Mouse (Mus musculus) bone marrow, adult 2 months (tissue): ENCODE data around the gene Krtap5-4. TPM values are rescaled to one million over a fixed set of nuclear protein-coding genes. Genes with fewer than 3 reads are reported as not detected.

ENCODE experiments used
- H3K27ac ChIP-seq: fragments of 200-500 bp; 2 replicates; pipeline ENCODE4 v1.5.1; 2012; ENCODE audit warnings: low read depth, mild to moderate bottlenecking, control low read depth, inconsistent platforms, low read length; ENCODE audit not compliant: control insufficient read depth, poor library complexity, insufficient read depth
- H3K4me1 ChIP-seq: fragments of 200-500 bp; 2 replicates; pipeline ENCODE4 v1.6.1; 2011; ENCODE audit warnings: low read length; ENCODE audit not compliant: control insufficient read depth, insufficient read depth
- H3K4me3 ChIP-seq: fragments of 200-500 bp; replicated peaks from 2 replicates; pipeline ENCODE3; 2011; ENCODE audit warnings: mild to moderate bottlenecking, low read depth, low read length, control low read depth; ENCODE audit not compliant: control insufficient read depth
- CTCF ChIP-seq: fragments of 200-500 bp; IDR thresholded peaks from 2 replicates; pipeline ENCODE4 v1.5.1; 2011; ENCODE audit warnings: low read length, control low read depth; ENCODE audit not compliant: control insufficient read depth, insufficient read depth
- POLR2A ChIP-seq: fragments of 200-500 bp; IDR thresholded peaks from 2 replicates; pipeline ENCODE4 v1.6.1; 2011; ENCODE audit warnings: low read depth, mild to moderate bottlenecking, control low read depth, low read length, borderline replicate concordance; ENCODE audit not compliant: control insufficient read depth
- WGBS: fragments of 180-500 bp; shearing (Covaris S2); methylation state at CpG from one replicate; pipeline ENCODE4 v1.1.7; 2018; 5-methylcytosine and 5-hydroxymethylcytosine counted together
- polyA plus RNA-seq: library from polyadenylated mRNA; stranded (reverse); fragments of >200 nt; gene quantifications from 2 replicates; pipeline ENCODE4 v1.2.4, GENCODE M21; 2011; ENCODE audit warnings: low replicate concordance; ENCODE audit not compliant: missing spikeins, insufficient read depth, insufficient read length

Krtap5-4 gene
- polyA plus RNA-seq, 1 experiment = not detected

- WGBS = 55% methylated on average over 9 of the region's 9 CpGs
- Histone ChIP-seq H3K4me3 (no peak overlapping the region), H3K27ac (no peak overlapping the region), H3K4me1 (peaks cover 10% of the 10 kb centered on the region)
- TF ChIP-seq CTCF (no peak), POLR2A (no peak)
Measured at GRCm38 (mm10) chr7:142349308-142349961, 46.1 kb downstream of the Krtap5-4 start.

DNA sequence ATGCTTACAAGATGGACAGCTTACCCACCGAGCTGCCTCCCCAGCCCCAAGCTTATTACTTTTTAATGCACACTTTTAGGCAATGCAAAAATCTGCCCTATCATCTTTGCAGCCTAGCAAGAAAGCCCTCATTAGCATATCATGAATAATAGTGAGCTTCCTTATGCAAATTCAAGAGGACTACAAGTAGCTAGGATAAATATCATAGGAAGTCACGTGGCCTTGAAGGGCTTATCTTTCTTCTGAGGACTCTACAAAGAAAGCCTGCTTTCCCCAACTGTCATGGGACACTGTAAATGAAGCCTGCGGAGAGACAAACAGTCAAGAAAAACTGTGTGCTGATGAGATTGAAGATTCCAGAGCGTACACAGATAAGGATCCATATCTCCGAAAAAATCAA lies 48.2 kb downstream of the Krtap5-4 start:
- WGBS = 46% methylated on average over 5 of the region's 5 CpGs
- TF ChIP-seq CTCF (no peak), POLR2A (no peak)
- peaks cover 16% of the 10 kb centered on the region for H3K4me1 ChIP-seq
- no peak overlapping the region for H3K4me3 ChIP-seq
- H3K27ac ChIP-seq = no peak overlapping the region

- Histone ChIP-seq H3K4me3 (no peak overlapping the region), H3K4me1 (peaks cover 17% of the 10 kb centered on the region), H3K27ac (peak overlapping the region; percentile 64)
- 8% methylated on average over 5 of the region's 5 CpGs for WGBS
- TF ChIP-seq POLR2A (no peak), CTCF (no peak)
Measured at GRCm38 (mm10) chr7:142353854-142354253, 50.5 kb downstream of the Krtap5-4 start.

Other genes starting within 250 kb of the Krtap5-4 start
- 28.2 and 34.3 TPM in 2 replicates for gene Mob2, start 242.5 kb upstream of the Krtap5-4 start, polyA plus RNA-seq
- gene Dusp8, start 207.7 kb upstream of the Krtap5-4 start, polyA plus RNA-seq = 4.9 and 7.5 TPM in 2 replicates
- gene Gm45618, start 182.8 kb upstream of the Krtap5-4 start, polyA plus RNA-seq = not detected in 2 replicates
- not detected in 2 replicates for gene Gm39115, start 167.5 kb upstream of the Krtap5-4 start, polyA plus RNA-seq
- not detected in 2 replicates for gene Gm45337, start 158.9 kb upstream of the Krtap5-4 start, polyA plus RNA-seq
- gene Gm29735, start 146.4 kb upstream of the Krtap5-4 start, polyA plus RNA-seq = not detected in 2 replicates
- not detected in 2 replicates for gene Gm4553, start 137.8 kb upstream of the Krtap5-4 start, polyA plus RNA-seq
- gene Krtap5-2, start 127.5 kb upstream of the Krtap5-4 start, polyA plus RNA-seq = not detected in 2 replicates
- not detected in 2 replicates for gene Gm10153, start 113.2 kb upstream of the Krtap5-4 start, polyA plus RNA-seq
- not detected in 2 replicates for gene Krtap5-3, start 102.2 kb upstream of the Krtap5-4 start, polyA plus RNA-seq
- gene Gm7579, start 91.7 kb upstream of the Krtap5-4 start, polyA plus RNA-seq = not detected in 2 replicates
- not detected in 2 replicates for gene Krtap5-5, start 73.6 kb upstream of the Krtap5-4 start, polyA plus RNA-seq
- not detected in 2 replicates for gene Gm40460, start 62.5 kb upstream of the Krtap5-4 start, polyA plus RNA-seq
- gene Gm2431, start 45.2 kb upstream of the Krtap5-4 start, polyA plus RNA-seq = not detected in 2 replicates
- not detected in 2 replicates for gene Gm4559, start 29.2 kb upstream of the Krtap5-4 start, polyA plus RNA-seq
- not detected in 2 replicates for gene Krtap5-1, start 6.4 kb upstream of the Krtap5-4 start, polyA plus RNA-seq
- gene Ifitm10, start 70.2 kb downstream of the Krtap5-4 start, polyA plus RNA-seq = 1.6 and 6.2 TPM in 2 replicates
- gene Gm49369, start 79.1 kb downstream of the Krtap5-4 start, polyA plus RNA-seq = not detected in 2 replicates
- gene Ctsd, start 84.5 kb downstream of the Krtap5-4 start, polyA plus RNA-seq = 137 and 308 TPM in 2 replicates
- gene Syt8, start 131.3 kb downstream of the Krtap5-4 start, polyA plus RNA-seq = 2.5 TPM in 1 of 2 replicates, not detected in the other
- gene Tnni2, start 138.3 kb downstream of the Krtap5-4 start, polyA plus RNA-seq = 19.2 and 51.8 TPM in 2 replicates
- gene Lsp1, start 157.3 kb downstream of the Krtap5-4 start, polyA plus RNA-seq = 135 and 280 TPM in 2 replicates
- gene Tnnt3, start 195.3 kb downstream of the Krtap5-4 start, polyA plus RNA-seq = 42.0 and 73.4 TPM in 2 replicates
- 0.40 and 0.86 TPM in 2 replicates for gene Mrpl23, start 229.1 kb downstream of the Krtap5-4 start, polyA plus RNA-seq